Mouse (Mus musculus): Measurements from ENCODE around the gene Msx2.

The Msx2 gene

DNA sequence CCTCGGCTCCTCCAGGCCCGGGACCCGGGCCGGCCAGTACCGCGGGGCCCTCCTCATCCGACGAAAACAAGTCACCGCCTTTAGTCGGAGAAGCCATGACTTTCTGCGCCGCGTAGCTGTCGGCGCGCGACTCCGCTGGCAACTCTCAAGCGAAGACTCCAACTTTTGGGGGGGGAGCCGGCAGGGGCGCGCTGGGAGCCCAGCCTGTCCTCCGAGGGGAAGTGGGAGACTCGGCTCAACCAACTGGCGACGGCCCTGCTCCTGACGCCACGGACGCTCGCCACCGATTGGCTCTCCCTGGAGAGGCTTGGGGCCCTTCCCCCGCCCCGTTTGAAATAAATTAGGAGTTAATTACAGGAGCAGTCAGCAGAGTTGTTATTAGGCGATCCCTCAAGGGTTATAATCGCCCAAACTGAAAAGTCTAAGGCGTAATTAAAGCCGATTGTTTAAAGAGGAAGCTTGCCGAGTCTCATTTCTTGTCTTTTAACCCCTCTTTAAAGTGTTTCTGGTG is at the start of gene Msx2:
Gene Msx2 (minus strand): TSS at position 461 of the 511 bp plus-strand sequence.
- DNase-seq (ENCODE audit: extremely low spot score, low read depth, low spot score) = no peak

DNA sequence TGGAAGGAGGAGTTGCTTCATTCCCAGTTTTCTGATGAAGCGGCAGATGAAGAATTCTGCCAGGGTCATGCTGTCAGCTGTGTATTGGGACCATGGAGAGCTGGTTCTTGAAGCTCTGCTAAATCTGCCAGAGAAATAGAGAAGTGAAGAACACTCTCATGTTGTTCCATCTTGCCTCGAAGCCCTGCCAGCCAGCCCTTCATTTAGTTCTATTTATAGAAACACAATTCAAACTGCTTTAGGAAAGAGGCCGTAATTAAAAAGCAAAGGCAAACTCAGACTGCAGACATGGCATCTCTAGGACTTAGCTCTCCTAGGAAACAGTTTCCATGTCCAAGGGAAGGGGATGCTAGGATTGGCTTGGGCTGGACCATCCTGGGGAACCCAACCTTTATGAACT is 48.6 kb upstream of the Msx2 start:
- no peak for DNase-seq (ENCODE audit: extremely low spot score, low read depth, low spot score)

DNA sequence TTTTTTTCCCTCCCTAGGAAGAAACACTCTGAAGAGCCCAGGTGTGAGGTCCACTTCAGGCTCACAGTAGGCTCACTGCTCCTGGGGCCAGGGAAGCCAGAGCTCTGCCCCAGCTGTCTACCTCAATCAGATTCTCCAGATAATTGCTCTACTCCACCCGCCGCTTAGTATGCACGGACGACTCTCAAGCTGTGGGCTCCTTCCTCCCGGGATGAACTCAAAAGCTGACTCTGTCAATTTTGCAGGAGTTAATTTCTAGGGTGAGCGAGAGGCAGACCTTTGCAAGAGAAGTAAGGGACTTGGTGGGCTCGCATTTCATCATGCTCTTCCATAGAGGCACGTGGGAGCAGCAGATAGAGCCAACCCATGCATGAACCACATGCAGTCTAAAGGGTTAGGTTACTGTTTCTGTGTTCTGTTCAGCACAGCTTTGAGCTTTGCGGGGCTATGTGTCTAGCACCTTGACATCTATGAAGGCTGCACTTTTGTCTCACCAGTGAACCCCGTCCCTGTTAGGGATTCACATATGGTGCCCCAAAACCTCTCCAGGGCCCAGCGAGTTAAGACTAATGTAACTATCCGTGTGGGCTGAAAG is 47.6 kb upstream of the Msx2 start:
- DNase-seq (ENCODE audit: extremely low spot score, low read depth, low spot score) = no peak

DNA sequence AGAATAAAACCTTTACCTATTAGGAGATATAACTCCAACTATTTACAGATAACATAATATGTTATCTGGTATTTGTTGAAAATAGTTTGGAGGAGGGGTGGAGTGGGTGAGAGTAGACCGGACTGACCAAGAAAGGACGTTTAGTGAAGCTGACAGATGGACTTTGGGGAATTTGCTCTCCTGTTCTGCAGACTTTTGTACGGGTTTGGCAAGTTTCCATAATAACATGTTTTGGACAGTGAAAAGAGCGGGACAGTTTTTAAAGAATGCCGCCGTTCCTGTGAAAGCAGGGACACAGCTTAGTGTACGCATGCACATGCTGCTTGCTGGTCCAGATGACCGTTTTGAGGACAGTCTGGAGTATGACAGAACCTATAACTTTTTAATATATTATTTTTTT is 46.9 kb upstream of the Msx2 start:
- no peak for DNase-seq (ENCODE audit: extremely low spot score, low read depth, low spot score)

DNA sequence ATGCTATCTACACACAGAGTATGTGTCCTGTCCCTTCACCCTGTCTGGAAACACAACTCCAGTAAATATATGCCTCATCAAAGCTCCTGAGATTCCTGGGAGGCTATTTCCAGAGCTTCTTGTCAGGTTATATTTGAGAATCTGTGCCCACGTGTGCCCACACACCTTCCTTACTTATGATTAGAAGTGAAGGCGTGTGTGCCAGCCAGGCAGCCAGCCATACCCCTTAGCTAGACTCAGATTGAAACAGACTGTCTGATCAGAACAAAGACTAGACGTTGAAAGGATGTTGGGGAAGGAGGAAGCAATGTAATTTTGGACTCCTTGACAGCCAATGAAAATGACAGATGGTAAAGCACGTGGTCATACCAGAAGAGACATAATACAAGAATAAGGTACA is 45.4 kb upstream of the Msx2 start:
- DNase-seq (ENCODE audit: extremely low spot score, low read depth, low spot score) = no peak

DNA sequence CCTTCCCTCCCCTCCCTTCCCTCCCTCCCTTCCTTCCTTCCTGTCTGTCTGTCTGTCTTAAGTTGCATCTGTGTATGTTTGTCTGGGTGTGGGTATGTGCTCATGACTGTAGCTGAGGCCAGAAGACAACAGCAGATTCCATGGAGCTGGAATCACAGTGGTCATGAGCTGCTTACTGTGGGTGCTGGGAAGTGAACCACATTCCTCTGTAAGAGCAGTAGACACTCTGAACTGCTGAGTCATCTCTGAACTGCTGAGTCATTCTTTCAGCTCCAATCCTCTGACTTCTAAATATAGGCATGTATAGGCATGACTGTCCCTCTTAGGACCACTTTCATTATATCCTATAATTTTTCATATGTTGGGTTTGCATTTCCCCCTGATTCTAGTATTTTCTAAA is 41.7 kb upstream of the Msx2 start:
- no peak for DNase-seq (ENCODE audit: extremely low spot score, low read depth, low spot score)

DNA sequence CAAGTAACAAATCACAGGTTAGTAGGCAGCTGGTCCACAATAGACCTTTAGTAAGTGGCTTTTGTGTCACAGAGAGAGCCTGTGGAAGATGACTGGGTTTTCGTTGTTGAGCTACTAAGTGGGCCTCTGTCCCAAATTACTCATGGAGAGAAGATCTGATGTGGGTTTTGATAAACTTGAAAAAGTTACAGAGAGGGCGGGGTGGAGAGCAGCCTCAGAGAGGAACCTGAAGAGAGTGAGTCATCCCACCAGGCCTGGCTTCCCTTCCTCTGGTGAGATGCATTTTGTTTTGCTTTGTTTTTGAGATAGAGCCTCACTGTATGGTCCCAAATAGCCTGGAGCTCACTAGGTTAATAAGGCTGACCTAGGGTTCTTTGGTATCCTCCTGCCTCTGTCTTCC is 38.5 kb upstream of the Msx2 start:
- DNase-seq (ENCODE audit: extremely low spot score, low read depth, low spot score) = no peak

DNA sequence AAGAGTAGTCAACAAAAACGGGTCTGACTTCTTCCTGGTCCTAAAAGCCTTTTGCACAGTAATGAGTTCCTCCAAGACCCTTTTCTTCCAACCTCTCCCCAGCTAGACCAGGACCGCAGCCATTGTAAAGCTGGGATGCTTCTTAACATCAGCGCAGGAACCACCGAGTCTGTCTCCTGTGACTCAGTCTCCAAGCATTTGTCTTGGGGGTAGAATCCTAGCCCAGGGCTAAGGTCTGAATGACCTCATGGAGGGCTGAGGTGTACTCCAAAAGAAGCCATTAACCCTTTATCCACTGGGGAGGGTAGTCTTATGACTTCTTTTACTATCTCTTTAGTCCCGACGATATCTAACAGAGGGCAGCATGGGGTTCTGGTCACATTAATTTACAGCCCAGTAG is 29.5 kb upstream of the Msx2 start:
- no peak for DNase-seq (ENCODE audit: extremely low spot score, low read depth, low spot score)

DNA sequence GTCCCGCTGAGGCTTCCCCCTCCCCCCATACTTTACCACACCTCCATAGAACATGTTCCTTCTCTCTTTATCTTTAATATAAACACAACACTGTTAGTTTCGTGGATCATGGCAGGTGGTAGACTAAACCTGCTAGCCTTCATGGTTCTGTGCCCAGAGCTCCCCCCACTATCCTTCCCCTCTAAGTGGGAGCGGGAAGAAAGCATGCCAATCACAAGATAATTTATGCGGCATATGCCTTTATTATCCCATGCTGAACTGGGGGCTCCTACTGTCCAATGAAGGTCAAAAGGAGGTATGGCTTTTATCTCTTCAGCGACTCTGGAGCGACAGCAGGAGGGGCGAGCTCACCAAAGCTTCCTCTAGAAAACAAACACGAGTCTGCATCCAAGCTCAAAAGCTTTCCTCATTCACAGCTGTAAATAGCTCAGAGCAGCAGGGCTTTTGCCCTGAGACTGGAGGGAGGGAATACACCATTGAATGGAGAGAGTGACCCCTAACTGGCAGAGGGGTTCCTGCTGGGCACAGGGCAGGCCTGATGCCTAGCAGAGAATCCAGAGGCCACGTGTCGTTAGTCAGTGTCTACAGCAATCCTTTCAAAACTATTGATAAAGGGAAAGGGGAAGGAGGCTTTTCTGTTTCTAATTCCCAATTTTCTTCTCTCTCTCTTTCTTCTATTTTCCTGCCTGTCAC is 28.8 kb upstream of the Msx2 start:
- no peak for DNase-seq (ENCODE audit: extremely low spot score, low read depth, low spot score)

DNA sequence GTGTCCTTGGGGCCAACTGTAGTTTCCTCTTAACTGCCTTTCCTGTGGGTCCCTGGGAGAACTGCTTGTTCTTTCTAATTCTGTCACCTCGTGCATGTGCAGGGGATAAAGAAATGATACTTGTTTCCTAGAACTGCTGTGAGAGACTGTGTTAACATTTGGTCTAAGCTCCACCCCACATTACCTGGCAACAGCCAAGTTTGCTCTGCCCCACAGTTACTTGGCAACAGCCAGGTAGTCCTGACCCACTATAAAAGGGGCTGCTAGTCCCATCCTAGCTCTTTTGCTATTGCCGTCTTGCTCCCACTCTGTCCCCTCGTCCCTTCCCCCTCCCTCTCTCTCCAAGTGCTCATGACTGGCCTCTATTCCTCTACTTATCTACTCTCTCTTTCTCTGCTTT is 28.2 kb upstream of the Msx2 start:
- DNase-seq (ENCODE audit: extremely low spot score, low read depth, low spot score) = no peak

DNA sequence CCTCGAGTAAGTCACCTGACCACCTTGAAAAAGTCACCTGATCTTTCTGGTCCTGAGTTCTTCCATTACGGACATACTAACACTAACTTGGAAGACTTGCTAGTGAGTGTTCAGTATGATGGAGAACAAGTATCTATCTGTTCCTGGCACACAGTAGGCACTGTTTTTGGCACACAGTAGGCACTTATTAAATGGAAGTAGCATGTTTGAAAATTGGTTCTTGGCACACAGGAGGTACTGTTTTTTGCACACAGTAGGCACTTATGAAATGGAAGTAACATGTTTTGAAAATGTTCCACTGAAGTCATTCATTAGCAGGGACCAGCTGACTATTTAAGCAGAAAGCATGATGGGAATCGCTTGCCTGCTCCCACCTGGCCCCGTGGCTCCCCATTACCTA is 13.6 kb upstream of the Msx2 start:
- no peak for DNase-seq (ENCODE audit: extremely low spot score, low read depth, low spot score)

DNA sequence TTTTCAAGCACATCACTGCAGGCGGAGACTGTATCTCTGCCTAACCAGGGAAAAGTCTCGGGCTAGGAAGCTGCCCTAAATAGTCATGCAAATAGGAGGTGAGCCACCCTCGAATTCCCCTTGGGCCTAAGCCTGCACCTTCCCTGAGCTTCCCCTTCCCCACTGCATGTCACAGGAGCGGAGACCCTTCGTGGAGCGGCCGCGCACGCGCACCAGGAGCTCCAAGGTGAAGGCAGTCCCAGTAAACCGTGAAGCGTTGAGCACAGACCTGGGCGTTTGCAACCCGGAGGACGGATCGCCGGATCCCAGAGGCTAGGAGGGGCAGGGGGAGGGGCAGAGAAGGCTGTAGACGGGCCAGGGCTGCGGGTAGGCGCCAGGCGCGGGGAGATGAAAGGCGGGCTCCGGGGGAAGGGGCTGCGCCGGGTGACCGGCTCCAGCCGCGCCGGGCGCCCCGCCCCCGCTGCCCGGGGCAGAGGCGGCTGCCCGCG is 2.9 kb upstream of the Msx2 start:
- DNase-seq (ENCODE audit: extremely low spot score, low read depth, low spot score) = no peak

DNA sequence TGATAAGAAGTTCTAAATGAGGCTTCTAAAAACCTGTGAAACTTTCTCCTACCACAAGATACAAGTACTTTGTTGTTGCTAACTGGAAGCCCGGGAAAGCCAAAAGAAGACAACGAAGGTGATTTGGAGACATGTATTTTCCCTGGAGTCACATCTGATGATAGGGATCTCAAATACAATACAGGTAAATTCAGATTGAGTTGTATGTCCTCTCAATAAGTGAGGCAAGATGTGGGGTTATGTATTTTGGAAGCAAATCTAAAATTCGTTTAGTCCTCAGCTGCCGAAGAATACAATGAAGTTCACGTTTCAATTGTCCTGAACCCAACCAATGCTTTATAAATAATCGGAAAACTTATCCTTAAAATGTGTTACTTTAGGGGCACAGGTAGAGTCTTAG is 1.6 kb upstream of the Msx2 start:
- no peak for DNase-seq (ENCODE audit: extremely low spot score, low read depth, low spot score)

DNA sequence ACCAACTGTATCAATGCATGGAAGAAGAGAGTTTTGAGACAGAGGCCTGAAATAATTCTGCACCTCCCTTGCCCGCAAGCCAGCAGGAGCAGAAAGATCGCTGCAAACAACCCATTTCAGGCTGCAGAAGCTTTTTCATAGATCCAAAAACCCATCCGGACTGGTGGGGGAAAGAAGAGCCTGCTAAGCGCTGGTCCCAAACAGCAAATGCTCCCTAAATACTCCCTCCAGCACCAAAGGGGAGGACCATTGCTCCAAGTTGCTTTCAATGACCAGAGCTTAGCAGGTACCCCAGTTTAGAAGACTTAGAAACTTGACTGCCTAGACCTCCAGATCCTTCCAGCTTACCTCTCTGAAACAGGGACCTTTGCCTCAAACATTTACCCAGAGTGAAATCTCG is 1.1 kb upstream of the Msx2 start:
- DNase-seq (ENCODE audit: extremely low spot score, low read depth, low spot score) = no peak

DNA sequence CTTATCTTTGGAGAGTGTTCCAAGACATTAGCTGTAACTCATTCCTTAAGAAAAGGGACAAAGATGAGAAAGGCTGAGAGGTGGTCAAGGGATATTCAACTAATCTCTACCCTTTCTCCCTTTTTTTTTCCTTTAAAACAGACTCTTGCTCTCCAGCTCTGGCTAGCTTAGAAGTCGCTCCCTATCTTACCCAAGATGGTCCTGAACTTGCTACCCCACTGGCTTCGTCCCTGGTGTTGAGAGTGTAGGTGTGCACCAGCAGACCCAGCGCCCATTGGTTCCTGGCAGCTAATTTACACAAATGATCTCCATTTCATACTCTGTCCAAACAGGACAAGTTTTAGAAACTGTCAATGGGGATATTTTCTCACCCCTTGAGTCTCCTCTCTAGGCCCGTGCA is 417 bp upstream of the Msx2 start:
- DNase-seq (ENCODE audit: extremely low spot score, low read depth, low spot score) = no peak

DNA sequence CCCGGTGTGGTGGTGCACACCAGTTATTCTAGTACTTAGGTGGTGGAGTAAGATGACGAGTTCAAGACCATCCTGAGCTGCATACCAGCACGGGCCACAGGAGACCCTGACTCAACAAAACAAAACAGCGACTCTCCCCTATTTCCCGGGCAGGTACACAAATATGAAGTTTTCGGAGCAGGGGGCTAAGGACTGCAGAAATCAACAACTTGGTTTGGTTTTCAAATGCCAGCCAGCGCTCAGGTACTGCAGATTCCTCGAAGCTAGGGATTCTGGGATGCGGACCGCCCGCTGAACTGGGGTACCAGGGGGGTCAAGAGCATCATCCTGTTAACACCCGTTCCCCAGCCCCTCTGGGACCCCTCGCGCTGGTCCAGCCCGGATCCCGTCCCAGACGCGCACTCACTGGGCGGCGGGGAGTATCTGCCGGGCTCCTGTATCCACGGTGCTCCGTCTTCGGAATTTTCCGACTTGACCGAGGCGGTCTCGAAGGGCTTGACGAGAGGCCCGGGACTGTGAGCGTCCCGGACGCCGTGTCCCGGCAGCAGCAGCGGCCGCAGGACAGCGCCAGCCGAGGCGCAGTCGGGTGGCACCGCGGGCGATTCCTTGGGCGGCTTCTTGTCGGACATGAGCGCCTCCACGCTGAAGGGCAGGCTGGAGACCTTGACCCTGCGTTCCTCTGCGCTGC is 804 bp downstream of the Msx2 start:
- no peak for DNase-seq (ENCODE audit: extremely low spot score, low read depth, low spot score)

DNA sequence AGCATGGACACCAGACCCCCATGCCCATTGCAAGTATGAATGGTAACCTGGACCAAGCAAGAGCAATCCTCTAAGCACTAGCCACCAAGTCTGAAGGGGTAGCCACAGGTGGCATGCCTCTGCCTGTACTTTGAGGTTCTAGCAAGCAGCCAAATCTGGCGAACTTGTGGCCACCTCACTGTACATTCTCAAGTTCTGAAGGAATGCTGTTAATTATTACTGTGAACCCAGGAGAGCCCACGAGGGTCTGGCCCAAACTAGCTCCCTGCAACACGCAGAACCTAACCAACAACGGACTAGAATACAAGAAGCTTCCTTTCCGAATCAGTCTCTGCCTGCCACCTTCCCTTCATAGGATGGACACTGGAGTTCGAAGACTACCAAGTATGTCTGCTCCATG is 1.5 kb downstream of the Msx2 start:
- no peak for DNase-seq (ENCODE audit: extremely low spot score, low read depth, low spot score)

DNA sequence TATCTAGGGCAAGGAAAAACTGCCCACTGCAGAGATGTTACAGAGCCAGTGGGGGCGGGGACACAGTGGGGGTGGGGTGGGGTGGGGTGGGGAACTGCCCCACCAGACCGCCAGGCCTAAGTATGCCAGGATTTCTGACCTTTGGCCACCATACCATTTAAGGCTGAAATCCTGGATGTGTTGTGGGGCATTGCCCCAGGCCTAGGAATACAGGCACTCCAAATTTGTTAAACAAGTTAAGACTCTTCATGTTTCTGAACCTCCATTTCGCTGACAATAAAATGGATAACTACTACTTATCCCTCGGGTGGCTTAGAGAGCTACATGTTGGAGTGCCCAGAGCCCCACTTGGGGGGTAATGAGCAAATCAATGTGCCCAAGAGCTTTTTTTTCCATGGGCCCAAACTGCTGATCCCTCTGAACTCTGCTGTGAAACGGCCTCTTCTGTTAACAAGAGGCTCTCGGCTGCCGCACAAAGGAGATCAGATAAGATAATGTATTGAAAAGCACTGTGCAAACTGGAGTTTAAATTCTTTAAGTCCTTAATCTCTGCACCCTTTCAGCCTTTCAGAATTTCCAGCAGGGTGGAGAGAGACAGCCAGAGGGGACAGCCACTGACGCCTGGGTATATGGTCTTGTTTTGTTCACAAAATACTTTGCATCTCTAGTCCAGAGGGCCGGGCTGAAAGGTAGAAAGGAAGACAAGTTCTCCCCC is 2.3 kb downstream of the Msx2 start:
- DNase-seq (ENCODE audit: extremely low spot score, low read depth, low spot score) = no peak

DNA sequence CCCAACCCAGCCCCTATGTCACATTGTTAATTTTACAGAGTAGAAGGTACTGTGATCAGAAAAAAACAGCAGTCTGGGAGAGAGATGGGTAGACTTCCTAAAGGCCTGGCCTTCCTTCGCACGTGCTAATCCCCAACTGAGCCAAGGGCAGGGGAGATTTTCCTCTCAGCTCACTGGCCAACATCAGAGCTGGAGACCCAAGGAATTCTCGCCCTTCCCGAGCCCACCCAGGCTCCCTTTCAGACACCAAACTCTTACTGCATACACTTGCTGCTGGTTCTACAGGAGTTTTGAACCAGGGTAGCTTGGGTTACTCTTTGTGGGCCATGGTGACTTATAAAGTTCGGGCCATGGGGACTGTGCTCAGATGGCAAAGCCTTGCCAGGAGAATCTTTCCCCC is 3.1 kb downstream of the Msx2 start:
- no peak for DNase-seq (ENCODE audit: extremely low spot score, low read depth, low spot score)

DNA sequence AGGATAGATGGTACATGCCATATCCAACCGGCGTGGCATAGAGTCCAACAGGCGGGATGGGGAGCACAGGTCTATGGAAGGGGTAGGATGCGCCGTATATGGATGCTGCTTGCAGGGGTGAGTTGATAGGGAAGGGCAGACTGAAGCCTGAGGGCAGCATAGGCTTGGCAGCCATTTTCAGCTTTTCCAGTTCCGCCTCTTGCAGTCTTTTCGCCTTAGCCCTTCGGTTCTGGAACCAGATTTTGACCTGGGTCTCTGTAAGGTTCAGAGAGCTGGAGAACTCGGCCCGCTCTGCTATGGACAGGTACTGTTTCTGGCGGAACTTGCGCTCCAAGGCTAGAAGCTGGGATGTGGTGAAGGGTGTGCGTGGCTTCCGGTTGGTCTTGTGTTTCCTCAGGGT is 4.7 kb downstream of the Msx2 start:
- no peak for DNase-seq (ENCODE audit: extremely low spot score, low read depth, low spot score)

DNA sequence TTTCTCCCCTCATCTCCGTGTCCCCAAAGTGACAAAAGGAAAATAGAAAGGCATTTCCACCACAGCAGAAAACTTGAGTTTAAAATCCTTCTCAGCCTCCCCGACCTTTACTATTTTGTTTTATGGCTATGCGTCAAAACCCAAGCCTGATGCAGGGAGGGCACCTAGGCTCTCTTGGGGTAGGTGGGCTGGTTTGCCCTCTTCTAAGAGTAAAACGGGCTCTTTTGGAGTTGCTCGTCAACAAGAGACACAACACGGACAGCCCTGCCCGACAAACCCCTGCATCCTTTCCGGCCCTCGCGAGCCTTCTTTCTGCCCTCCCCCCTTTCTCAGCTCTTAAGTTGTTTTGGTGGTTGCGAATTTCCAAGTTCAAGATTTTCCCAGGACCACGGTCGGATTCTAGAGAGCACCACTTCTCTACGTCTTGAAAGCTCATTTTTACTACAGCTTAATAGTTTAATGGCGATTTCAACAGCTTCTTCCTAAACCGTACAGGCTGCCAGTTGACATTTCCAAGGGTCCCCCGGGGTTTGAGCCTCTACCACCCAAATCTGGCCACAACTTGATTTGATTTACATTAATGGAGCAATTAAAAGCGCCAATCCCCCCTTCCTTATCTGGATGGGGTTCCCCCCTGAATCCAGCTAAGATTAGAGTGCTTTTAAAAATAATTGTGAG is 6.5 kb downstream of the Msx2 start:
- DNase-seq (ENCODE audit: extremely low spot score, low read depth, low spot score) = no peak

Data from hindlimb bud, embryonic 11.5 days (tissue).